Mouse (Mus musculus) neural tube, embryonic 13.5 days (tissue): ENCODE measurements around the gene Mnt. TPM values are rescaled to one million over a fixed set of nuclear protein-coding genes. Genes with fewer than 3 reads are reported as not detected.
"Not testable (repeated sequence)": the region's sequence is repeated elsewhere in the genome, so short reads cannot be mapped to it uniquely, and the experiment has no call there.

ENCODE experiments used
- ATAC-seq: fragments of 200-750 bp; cut with Nextera tagmentation; 2 replicates; pipeline ENCODE4 v1.8.0; 2017; ENCODE audit warnings: low read depth, mild to moderate bottlenecking, moderate TSS enrichment, moderate library complexity
- H3K27ac ChIP-seq: fragments of 300-500 bp; sonication (generic); replicated peaks from 2 replicates; pipeline ENCODE4 v1.5.1; 2015; ENCODE audit warnings: moderate library complexity, mild to moderate bottlenecking, inconsistent platforms
- H3K27me3 ChIP-seq: fragments of 300-500 bp; sonication (generic); 2 replicates; pipeline ENCODE4 v1.6.1; 2015; ENCODE audit warnings: mild to moderate bottlenecking, inconsistent platforms
- H3K36me3 ChIP-seq: fragments of 300-500 bp; sonication (generic); 2 replicates; pipeline ENCODE4 v1.6.1; 2015; ENCODE audit warnings: mild to moderate bottlenecking, inconsistent platforms
- H3K4me1 ChIP-seq: fragments of 300-500 bp; sonication (generic); replicated peaks from 2 replicates; pipeline ENCODE4 v1.6.1; 2015; ENCODE audit warnings: inconsistent platforms
- H3K4me2 ChIP-seq: fragments of 300-500 bp; sonication (generic); 2 replicates; pipeline ENCODE4 v1.6.1; 2015; ENCODE audit warnings: inconsistent platforms, mild to moderate bottlenecking, moderate library complexity
- H3K4me3 ChIP-seq: fragments of 300-500 bp; sonication (generic); 2 replicates; pipeline ENCODE4 v1.5.1; 2015; ENCODE audit warnings: mild to moderate bottlenecking, inconsistent platforms
- H3K9ac ChIP-seq: fragments of 300-500 bp; sonication (generic); 2 replicates; pipeline ENCODE4 v1.6.1; 2015; ENCODE audit warnings: moderate library complexity, mild to moderate bottlenecking, inconsistent platforms
- H3K9me3 ChIP-seq: fragments of 300-500 bp; sonication (generic); 2 replicates; pipeline ENCODE4 v1.6.1; 2016; ENCODE audit warnings: inconsistent platforms
- WGBS: fragments of 180-500 bp; shearing (Covaris S2); methylation state at CpG from one replicate; pipeline ENCODE4 v1.1.7; 2015; 5-methylcytosine and 5-hydroxymethylcytosine counted together
- polyA plus RNA-seq: library from polyadenylated mRNA; unstranded; fragments of >200 nt; fragmentation: Nextera tagmentation; extraction: Ambion mirVana; gene quantifications from 2 replicates; pipeline ENCODE4 v1.2.1, GENCODE M21; 2015

Mnt gene
- 8.4 and 8.9 TPM in 2 replicates for polyA plus RNA-seq

DNA sequence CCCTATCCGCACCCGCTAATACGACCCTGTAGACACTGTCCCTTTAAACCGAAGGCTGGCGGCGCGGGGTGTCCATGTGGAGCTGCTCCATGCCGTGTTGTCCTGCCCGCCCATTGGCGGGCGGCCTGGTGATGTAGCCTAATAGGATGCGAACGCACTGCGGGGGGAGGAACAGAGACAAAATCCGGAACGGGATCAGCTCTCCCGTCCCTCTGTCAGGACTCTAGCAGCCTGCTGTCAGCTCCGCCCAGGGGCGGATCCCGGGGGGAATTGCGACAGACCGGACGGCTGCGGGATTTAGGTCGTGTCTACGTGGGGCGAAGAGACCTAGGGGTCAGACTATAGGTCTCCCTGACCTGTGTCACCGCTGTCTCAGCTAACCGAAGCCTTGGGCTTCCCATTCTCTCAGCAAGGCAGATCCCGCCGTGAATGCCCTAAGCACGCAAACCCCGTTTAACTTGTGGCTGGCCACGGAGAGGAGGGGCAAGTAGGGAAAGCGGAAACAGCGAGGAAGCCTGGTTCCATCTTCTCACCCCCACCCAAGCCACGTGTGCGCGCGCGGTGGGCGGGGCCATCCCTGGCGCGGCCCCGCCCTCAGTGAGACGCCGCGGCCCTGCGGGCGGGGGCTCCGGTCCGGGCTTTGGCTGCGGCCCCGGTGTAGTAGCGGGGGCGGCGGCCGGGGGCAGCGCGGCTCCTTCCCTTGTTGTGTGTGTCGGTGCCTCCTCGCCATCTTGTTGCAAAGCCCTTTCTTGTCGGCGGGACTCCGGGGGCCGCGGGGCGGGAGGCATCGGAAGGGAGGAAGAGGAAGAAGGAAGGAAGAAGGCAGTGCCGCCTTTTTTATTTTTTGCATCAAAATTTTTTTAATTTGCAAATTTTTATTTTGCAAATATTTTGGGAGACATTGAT is at the start of gene Mnt:
Mnt (plus strand) TSS at position 665 of the 906 bp plus-strand sequence.
- peak within 1 kb of the TSS; percentile 99 for H3K4me3 ChIP-seq
- under 1% methylated on average over 70 of the region's 70 CpGs for WGBS
- peak within 1 kb of the TSS; percentile 96 for H3K27ac ChIP-seq
- no peaks in the 10 kb centered on the region for H3K9me3 ChIP-seq
- peak within 1 kb of the TSS; percentile 98 for H3K9ac ChIP-seq
- peak within 1 kb of the TSS; percentile 82 for H3K4me2 ChIP-seq
- peak; percentile 94 for ATAC-seq
- H3K36me3 ChIP-seq, result no peaks in the 10 kb centered on the region
- H3K4me1 ChIP-seq, result peaks cover 41% of the 10 kb centered on the region
- no peaks in the 10 kb centered on the region for H3K27me3 ChIP-seq

DNA sequence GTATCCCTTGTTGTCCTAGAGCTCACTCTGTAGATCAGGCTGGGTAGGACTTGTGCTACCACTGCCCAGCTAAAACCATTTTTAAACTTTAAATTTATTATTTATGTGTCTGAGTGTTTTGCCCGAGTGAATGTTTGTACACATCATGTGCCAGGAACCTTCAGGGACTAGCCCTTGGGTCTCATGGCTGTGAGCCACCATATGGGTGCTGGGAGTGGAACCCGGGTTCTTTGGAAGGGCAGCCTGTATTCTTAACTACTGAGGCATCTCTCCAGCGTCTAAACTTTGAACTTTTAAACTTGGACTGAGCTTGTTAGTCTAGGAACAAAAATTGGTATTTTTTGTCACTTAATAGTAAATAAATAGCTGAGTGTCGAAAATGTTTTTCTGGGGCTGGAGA is 37.8 kb upstream of the Mnt start:
- H3K36me3 ChIP-seq, result peaks cover 87% of the 10 kb centered on the region
- no peaks in the 10 kb centered on the region for H3K4me1 ChIP-seq
- no peak overlapping the region for H3K4me3 ChIP-seq
- no peaks in the 10 kb centered on the region for H3K27me3 ChIP-seq
- H3K4me2 ChIP-seq, result no peak overlapping the region
- WGBS, result 93% methylated on average over 4 of the region's 4 CpGs
- ATAC-seq, result no peak
- no peak overlapping the region for H3K27ac ChIP-seq
- no peaks in the 10 kb centered on the region for H3K9me3 ChIP-seq
- no peak overlapping the region for H3K9ac ChIP-seq

DNA sequence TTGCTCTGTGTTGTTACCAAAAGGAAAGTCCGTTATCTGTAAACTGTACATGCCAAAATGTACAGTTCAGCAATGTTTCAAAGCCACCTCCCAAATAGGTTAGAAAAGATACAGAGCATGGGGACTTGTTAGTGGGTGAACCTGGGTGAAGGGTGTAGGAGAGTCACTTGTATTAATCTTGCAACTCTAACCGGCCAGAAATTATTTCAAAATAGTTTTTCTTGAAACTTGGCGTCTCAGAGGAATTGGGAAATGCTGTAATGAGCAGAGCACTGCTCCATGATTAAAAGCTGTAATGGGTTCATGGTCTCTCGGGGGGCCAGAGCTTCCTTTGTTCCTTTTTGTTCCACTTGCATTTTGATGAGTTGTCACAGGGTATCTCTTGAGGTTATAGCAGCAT is 30.1 kb upstream of the Mnt start:
- Histone ChIP-seq H3K4me3 (no peak overlapping the region), H3K27ac (no peak overlapping the region), H3K4me2 (no peak overlapping the region), H3K27me3 (no peaks in the 10 kb centered on the region), H3K36me3 (peaks cover 55% of the 10 kb centered on the region), H3K4me1 (no peaks in the 10 kb centered on the region), H3K9ac (no peak overlapping the region), H3K9me3 (no peaks in the 10 kb centered on the region)
- WGBS, result 66% methylated on average over 4 of the region's 4 CpGs
- no peak for ATAC-seq

DNA sequence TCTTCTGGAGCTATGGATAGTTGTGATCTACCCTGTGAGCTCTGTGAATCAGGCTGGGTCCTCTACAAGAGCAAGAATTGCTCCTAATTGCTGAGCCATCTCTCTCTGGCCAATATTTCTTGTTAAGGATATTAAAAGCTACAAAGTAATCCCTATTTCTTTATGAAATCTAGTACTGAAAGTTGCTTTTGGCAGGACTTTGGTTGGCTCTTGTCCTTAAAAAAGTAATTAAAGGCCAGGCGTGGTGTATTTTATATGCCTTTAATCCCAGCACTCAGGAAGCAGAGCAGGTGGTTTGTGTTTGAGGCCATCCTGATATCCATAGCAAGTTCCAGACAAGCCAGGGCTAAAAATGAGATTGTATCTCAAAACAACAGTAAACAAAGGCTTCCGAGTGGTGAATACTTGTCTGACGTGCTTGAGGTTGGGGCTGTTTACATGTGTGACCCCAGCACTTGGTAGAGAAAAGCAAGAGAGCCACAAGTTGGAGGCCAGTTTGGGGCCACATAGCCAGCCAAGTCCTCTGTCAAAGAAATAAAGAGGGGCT is 26.6 kb upstream of the Mnt start:
- WGBS, result 94% methylated on average over 3 of the region's 3 CpGs
- no peak for ATAC-seq
- Histone ChIP-seq H3K4me3 (no peak overlapping the region), H3K9me3 (no peaks in the 10 kb centered on the region), H3K36me3 (peaks cover 57% of the 10 kb centered on the region), H3K9ac (no peak overlapping the region), H3K4me2 (no peak overlapping the region), H3K4me1 (no peaks in the 10 kb centered on the region), H3K27ac (no peak overlapping the region), H3K27me3 (no peaks in the 10 kb centered on the region)

DNA sequence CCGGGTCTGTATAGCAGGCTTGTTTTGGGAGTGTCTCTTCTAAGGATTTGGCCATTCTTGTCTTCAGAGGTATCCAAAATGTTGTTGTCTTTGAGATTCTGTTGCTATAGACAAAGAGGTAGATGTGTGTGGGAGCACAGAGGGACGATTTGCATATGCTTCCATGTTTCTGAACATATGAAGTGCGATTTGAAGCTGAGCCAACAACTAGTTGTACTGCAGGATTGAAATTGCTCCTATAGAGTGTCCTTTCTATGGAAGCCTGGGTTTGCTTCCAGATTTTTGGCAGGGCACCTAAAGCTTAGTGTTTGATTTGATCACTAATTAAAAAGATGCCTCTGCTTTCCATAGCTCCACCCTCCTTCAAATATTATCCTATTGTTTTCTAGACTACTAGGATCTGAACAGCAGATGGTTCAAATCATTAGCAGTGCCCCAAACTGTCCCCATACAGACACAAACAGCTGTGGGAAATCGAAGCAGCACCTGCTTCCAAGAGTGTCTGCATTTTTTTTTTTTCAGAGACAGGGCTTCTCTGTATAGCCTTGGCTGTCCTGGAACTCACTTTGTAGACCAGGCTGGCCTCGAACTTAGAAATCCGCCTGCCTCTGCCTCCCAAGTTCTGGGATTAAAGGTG is 23.4 kb upstream of the Mnt start:
- H3K4me1 ChIP-seq, result no peaks in the 10 kb centered on the region
- 0 out of 2 replicates have a peak overlapping the region, but pooled peaks have one; percentile 38 for H3K27ac ChIP-seq
- no peak overlapping the region for H3K9ac ChIP-seq
- peaks cover 61% of the 10 kb centered on the region for H3K36me3 ChIP-seq
- no peak overlapping the region for H3K4me3 ChIP-seq
- H3K27me3 ChIP-seq, result no peaks in the 10 kb centered on the region
- no peaks in the 10 kb centered on the region for H3K9me3 ChIP-seq
- no peak overlapping the region for H3K4me2 ChIP-seq
- no peak for ATAC-seq
- WGBS, result 83% methylated on average over 6 of the region's 6 CpGs

DNA sequence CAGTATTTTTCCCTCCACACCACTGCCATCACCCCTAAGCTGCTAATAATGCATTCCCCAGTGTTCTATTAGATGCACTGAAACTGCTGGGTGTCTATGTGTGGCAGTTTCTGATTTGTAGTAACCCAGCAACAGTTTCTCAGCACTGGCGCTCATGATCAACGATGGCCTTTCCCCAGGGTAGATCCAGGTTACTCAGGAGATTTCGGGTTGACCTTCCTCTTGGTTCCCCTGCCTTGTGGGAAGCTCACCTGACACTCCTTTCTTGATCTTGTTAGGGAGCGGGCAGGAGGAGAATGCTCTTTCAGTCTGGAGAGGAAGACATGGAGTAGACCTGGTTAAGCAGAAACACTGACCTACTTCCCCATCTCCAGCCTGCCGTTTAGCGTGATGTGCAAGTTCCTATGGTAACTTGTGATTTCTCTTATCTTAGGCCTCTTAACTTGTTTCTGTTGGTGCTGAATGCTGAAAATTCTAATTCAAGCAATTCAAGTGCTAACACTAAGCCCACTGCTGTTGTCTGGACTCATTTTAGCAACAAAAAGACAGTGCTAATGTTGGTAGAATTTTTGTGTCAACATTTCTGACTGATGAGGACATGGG is 22.4 kb upstream of the Mnt start:
- Histone ChIP-seq H3K4me1 (no peaks in the 10 kb centered on the region), H3K36me3 (peaks cover 61% of the 10 kb centered on the region), H3K9me3 (no peaks in the 10 kb centered on the region), H3K9ac (no peak overlapping the region), H3K4me2 (no peak overlapping the region), H3K27me3 (no peaks in the 10 kb centered on the region), H3K27ac (no peak overlapping the region), H3K4me3 (no peak overlapping the region)
- no peak for ATAC-seq
- WGBS, result 92% methylated on average over 6 of the region's 6 CpGs

DNA sequence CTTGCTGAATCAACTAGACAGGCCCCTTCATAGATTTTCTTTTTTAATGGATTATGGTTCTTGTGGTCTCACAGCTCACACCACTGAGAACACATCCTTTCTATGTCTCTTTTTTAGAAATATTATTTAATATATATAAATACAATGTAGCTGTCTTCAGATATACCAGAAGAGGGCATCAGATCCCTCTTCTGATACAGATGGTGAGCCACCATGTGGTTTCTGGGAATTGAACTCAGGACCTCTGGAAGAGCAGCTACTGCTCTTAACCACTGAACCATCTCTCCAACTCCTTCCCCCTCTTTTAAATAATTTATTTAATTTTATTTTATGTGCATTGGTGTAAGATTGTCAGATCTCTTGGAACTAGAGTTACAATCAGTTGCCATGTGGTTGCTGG is 20.6 kb upstream of the Mnt start:
- no peak for ATAC-seq
- no peaks in the 10 kb centered on the region for H3K27me3 ChIP-seq
- no peaks in the 10 kb centered on the region for H3K4me1 ChIP-seq
- no peak overlapping the region for H3K9ac ChIP-seq
- H3K9me3 ChIP-seq, result no peaks in the 10 kb centered on the region
- no peak overlapping the region for H3K4me2 ChIP-seq
- no peak overlapping the region for H3K4me3 ChIP-seq
- H3K27ac ChIP-seq, result no peak overlapping the region
- H3K36me3 ChIP-seq, result peaks cover 49% of the 10 kb centered on the region

DNA sequence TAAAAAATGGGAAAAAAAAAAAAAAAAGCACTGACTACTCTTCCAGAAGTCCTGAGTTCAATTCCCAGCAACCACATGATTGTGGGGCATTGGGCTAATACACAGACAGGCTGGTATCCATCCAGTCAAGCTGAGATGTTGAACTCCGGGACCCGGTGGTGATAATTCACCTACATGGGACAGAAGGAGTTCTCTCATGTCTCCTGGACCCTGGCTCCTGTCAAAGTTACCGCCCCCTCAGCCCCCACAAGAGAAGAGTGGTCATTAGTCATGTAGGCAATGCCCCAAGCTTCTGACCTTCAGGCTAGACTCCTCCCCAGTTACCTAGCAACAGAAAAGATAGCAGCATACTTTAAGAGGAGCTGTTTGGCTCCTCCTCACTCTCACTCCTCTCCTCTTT is 19.7 kb upstream of the Mnt start:
- not testable (repeated sequence) for H3K27ac ChIP-seq, H3K9me3 ChIP-seq, H3K4me1 ChIP-seq, ATAC-seq, H3K4me3 ChIP-seq, H3K9ac ChIP-seq, H3K27me3 ChIP-seq, H3K4me2 ChIP-seq
- 33% methylated on average over 3 of the region's 3 CpGs for WGBS
- H3K36me3 ChIP-seq, result peaks cover 41% of the 10 kb centered on the region

DNA sequence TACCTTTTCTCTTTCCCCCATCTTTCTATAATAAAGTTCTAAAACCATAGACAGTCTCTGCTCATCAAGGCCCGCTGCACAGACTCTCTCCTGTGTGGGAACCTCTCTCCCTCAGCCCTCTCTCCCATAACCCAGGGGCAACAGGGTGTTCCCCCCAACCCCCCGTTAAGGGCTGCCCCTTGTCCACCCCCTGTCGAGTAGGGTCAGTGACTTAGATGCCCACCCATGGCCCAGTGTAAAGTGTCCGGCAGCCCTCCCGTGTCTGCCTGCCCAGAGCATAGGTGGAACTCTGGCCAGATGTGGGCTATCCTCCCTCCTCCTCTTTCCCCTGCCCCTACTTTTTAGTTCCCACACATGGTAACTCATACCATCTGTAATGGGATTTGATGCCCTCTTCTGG is 19.2 kb upstream of the Mnt start:
- 79% methylated on average over 5 of the region's 5 CpGs for WGBS
- Histone ChIP-seq H3K27ac (no peak overlapping the region), H3K27me3 (no peaks in the 10 kb centered on the region), H3K4me3 (no peak overlapping the region), H3K4me2 (no peak overlapping the region), H3K4me1 (no peaks in the 10 kb centered on the region), H3K9ac (no peak overlapping the region), H3K36me3 (peaks cover 39% of the 10 kb centered on the region), H3K9me3 (no peaks in the 10 kb centered on the region)
- no peak for ATAC-seq

DNA sequence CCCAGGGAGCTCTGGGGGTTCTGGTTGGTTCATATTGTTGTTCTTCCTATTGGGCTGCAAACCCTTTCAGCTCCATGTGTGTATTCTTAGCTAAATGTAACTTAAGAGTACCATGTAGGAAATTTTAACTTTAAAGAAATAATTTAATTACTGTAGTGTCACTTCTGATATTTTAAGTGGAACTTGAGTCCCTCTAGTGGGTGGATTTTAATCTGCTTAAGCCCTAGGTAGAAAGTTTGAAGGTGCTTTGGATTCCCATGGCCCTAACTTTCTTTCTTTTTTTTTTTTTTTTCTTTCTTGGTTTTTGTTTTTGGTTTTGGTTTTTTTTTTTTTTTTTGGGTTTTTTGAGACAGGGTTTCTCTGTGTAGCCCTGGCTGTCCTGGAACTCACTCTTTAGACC is 14.9 kb upstream of the Mnt start:
- Histone ChIP-seq H3K4me1 (no peaks in the 10 kb centered on the region), H3K4me3 (no peak overlapping the region), H3K27me3 (no peaks in the 10 kb centered on the region), H3K27ac (no peak overlapping the region), H3K36me3 (peaks cover 36% of the 10 kb centered on the region), H3K4me2 (no peak overlapping the region), H3K9me3 (no peaks in the 10 kb centered on the region), H3K9ac (no peak overlapping the region)
- no peak for ATAC-seq

DNA sequence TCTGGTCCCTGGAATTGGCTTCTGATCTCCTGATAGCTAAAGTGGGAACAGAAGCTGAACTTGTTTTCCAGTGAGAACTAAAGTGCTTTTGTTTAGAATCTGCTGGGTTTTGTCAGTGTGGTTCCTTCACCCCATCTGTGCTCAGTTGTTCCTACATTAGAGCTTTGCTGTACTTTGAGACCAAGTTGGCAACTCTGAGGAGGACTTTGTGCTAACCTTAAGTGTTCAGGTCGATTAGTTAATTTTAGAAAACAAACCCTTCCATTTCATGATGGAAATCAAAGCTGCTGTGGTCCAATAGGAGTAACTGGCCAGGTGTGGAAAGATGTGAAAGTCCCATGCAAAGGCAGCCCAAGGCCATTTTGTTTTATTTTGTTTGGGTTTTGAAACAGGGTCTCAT is 9.8 kb upstream of the Mnt start:
- Histone ChIP-seq H3K4me2 (no peak overlapping the region), H3K27me3 (no peaks in the 10 kb centered on the region), H3K9ac (no peak overlapping the region), H3K4me3 (no peak overlapping the region), H3K9me3 (no peaks in the 10 kb centered on the region), H3K4me1 (no peaks in the 10 kb centered on the region), H3K36me3 (peaks cover 34% of the 10 kb centered on the region), H3K27ac (no peak overlapping the region)
- no peak for ATAC-seq
- 75% methylated on average over 1 of the region's 1 CpGs for WGBS

DNA sequence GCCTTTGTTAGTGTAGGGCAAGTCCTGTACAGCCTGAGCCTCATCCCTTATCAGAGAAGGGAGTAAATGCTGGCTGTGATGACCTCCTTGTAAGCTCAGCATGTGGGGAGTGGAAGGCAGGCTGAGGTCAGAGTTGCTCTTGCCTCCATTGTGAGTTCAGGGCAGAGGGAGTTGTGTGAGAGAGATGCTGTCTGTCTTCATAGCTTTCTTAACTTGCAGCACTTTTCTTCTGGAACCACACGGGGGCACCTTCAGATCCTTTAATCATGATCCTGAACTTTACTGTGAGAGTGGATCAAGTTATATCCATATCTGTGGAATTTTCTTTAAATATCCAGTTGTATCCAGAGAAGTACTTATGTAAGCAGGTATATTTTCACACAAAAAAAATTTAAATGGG is 9.3 kb upstream of the Mnt start:
- H3K4me2 ChIP-seq, result no peak overlapping the region
- H3K36me3 ChIP-seq, result peaks cover 30% of the 10 kb centered on the region
- ATAC-seq, result no peak
- no peaks in the 10 kb centered on the region for H3K4me1 ChIP-seq
- no peaks in the 10 kb centered on the region for H3K9me3 ChIP-seq
- no peak overlapping the region for H3K4me3 ChIP-seq
- H3K27ac ChIP-seq, result no peak overlapping the region
- no peaks in the 10 kb centered on the region for H3K27me3 ChIP-seq
- H3K9ac ChIP-seq, result no peak overlapping the region
- 35% methylated on average over 1 of the region's 1 CpGs for WGBS
